Mouse (Mus musculus) intestine, postnatal 0 days (tissue): Measurements from ENCODE around the gene Serpinf1. TPM values are rescaled to one million over a fixed set of nuclear protein-coding genes. Genes with fewer than 3 reads are reported as not detected.
A peak's percentile ranks its signal among the peaks of the same experiment; 100 is the strongest.

Source experiments
- ATAC-seq: fragments of 200-750 bp; cut with Nextera tagmentation; 2 replicates; pipeline ENCODE4 v1.8.0; 2017; ENCODE audit warnings: mild to moderate bottlenecking, moderate TSS enrichment, moderate library complexity
- H3K27ac ChIP-seq: fragments of 300-500 bp; sonication (generic); 2 replicates; pipeline ENCODE4 v1.5.1; 2014; ENCODE audit warnings: mild to moderate bottlenecking, low read depth, low read length, moderate library complexity
- H3K27me3 ChIP-seq: fragments of 300-500 bp; sonication (generic); replicated peaks from 2 replicates; pipeline ENCODE4 v1.6.1; 2014; ENCODE audit warnings: low read length, mixed read lengths; ENCODE audit not compliant: control insufficient read depth, insufficient read depth
- H3K36me3 ChIP-seq: fragments of 300-500 bp; sonication (generic); 2 replicates; pipeline ENCODE4 v1.6.1; 2014; ENCODE audit warnings: mild to moderate bottlenecking, moderate library complexity; ENCODE audit not compliant: control insufficient read depth, insufficient read depth
- H3K4me1 ChIP-seq: fragments of 300-500 bp; sonication (generic); replicated peaks from 2 replicates; pipeline ENCODE4 v1.6.1; 2014; ENCODE audit warnings: antibody characterized with exemption, low read length, mixed read lengths; ENCODE audit not compliant: control insufficient read depth, insufficient read depth
- H3K4me2 ChIP-seq: fragments of 300-500 bp; sonication (generic); replicated peaks from 2 replicates; pipeline ENCODE4 v1.6.1; 2014; ENCODE audit warnings: low read depth, mild to moderate bottlenecking, moderate library complexity
- H3K4me3 ChIP-seq: fragments of 300-500 bp; sonication (generic); 2 replicates; pipeline ENCODE4 v1.5.1; 2014; ENCODE audit warnings: low read depth, low read length
- H3K9ac ChIP-seq: fragments of 300-500 bp; sonication (generic); 2 replicates; pipeline ENCODE4 v1.6.1; 2014; ENCODE audit warnings: mild to moderate bottlenecking, low read depth, low read length
- H3K9me3 ChIP-seq: fragments of 300-500 bp; sonication (generic); 2 replicates; pipeline ENCODE4 v1.6.1; 2016; ENCODE audit warnings: mixed run types; ENCODE audit not compliant: control insufficient read depth
- CTCF ChIP-seq: sonication (generic); IDR thresholded peaks from 2 replicates; pipeline ENCODE4 v1.5.1; 2016; ENCODE audit warnings: low read depth, mild to moderate bottlenecking, control low read depth, antibody characterized with exemption, moderate library complexity
- WGBS: fragments of 180-500 bp; shearing (Covaris S2); extraction: QIAGEN DNeasy Blood & Tissue Kit; methylation state at CpG from one replicate; pipeline ENCODE4 v1.1.7; 2014; 5-methylcytosine and 5-hydroxymethylcytosine counted together
- polyA plus RNA-seq: library from polyadenylated mRNA; unstranded; fragments of >200 nt; fragmentation: Nextera tagmentation; extraction: Ambion mirVana; gene quantifications from 2 replicates; pipeline ENCODE4 v1.2.1, GENCODE M21; 2015

The Serpinf1 gene
- polyA plus RNA-seq, 1 experiment from 2014 or later, result 20.7 TPM

DNA sequence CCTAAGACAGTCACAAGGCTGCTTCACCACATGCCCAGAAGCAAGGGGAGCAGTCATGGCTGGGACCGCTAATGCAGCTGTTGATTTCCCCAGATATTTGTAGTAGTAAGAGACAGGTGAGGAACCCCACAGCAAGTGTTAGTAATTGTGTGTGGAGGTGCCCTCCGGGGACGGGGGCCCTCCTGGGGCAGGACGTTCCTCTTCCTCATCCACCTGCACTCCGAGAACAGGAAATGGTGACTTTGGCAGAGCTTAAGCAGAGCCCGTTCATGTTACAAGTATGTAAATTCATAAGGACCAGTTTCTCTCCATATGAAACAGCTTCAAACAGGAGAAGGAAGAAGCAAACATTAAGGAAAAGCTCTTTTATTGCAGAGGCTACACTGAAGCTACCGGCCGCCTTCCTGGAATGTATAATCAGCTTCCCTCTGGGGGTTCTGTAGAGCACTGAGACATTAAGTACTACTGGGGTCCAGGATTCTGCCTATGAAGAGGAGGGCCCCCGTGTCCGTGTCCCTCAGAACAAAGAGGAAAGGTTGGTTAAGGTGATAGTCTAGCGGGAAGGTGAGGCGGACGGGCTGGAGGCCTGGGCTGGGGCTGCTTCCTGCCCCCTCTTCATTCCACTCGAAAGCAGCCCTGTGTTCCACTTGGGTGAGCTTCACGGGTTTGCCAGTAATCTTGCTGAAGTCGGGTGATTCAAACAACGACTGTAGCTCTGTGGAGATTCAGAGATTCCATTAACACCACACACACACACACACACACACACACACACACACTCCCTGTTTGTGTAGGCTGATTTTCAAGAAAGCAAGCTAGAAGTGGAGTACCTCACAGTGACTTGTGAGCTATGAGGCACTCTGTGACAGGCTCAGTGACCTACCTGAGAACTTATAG is 12.6 kb downstream of the Serpinf1 start:
- Histone ChIP-seq H3K9me3 (no peaks in the 10 kb centered on the region), H3K27me3 (no peaks in the 10 kb centered on the region), H3K4me2 (no peak overlapping the region), H3K36me3 (0 out of 2 replicates have a peak, but pooled peaks cover 5% of the 10 kb centered on the region), H3K4me3 (no peak overlapping the region), H3K9ac (no peak overlapping the region), H3K27ac (no peak overlapping the region), H3K4me1 (no peaks in the 10 kb centered on the region)
- no peak for ATAC-seq
- 68% methylated on average over 17 of the region's 17 CpGs for WGBS
- TF ChIP-seq CTCF, result no peak

DNA sequence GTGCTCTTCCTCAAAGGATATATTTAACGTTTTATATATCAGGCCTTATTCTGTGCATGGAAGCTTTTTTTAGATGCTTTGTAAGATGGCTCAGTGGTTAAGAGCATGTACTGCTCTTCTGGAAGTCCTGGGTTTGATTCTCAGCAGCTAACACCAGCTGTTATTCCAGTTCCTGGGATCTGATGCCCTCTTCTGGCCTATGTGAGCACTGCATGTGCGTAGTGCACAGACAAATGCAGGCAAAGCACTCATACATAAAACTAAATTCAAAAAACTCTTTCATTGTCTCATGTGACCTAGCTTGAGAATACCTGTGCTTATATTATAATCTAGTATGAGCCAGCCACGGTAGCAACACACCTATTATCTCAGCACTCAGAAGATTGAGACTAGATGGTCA is 15.6 kb downstream of the Serpinf1 start:
- H3K27me3 ChIP-seq, result no peaks in the 10 kb centered on the region
- no peak for ATAC-seq
- peak; percentile 75 for TF ChIP-seq CTCF
- no peaks in the 10 kb centered on the region for H3K9me3 ChIP-seq
- H3K4me3 ChIP-seq, result no peak overlapping the region
- H3K4me2 ChIP-seq, result no peak overlapping the region
- no peak overlapping the region for H3K27ac ChIP-seq
- 0 out of 2 replicates have a peak, but pooled peaks cover 5% of the 10 kb centered on the region for H3K36me3 ChIP-seq
- WGBS, result 51% methylated on average over 3 of the region's 3 CpGs
- H3K4me1 ChIP-seq, result 0 out of 2 replicates have a peak, but pooled peaks cover 3% of the 10 kb centered on the region
- no peak overlapping the region for H3K9ac ChIP-seq

DNA sequence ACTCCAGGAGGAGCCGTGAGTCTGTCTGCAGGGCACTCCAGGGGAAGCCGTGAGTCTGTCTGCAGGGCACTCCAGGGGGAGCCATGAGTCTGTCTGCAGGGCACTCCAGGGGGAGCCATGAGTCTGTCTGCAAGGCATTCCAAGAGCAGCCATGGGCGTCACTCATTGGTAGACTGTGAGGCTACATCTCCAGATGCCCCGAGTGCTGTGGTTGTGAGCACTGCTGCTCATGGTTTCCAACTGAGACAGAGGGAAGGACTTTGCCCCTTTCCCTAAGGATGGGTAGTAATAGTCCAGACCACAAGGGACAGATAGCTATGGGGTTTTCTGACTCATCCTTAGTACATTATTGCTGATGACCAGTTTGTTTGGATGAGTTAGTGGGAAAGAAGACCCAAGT is 16.4 kb downstream of the Serpinf1 start:
- Histone ChIP-seq H3K27me3 (no peaks in the 10 kb centered on the region), H3K36me3 (0 out of 2 replicates have a peak, but pooled peaks cover 5% of the 10 kb centered on the region), H3K27ac (no peak overlapping the region), H3K9me3 (no peaks in the 10 kb centered on the region), H3K4me1 (0 out of 2 replicates have a peak, but pooled peaks cover 3% of the 10 kb centered on the region), H3K4me3 (no peak overlapping the region), H3K9ac (no peak overlapping the region), H3K4me2 (no peak overlapping the region)
- WGBS, result 62% methylated on average over 4 of the region's 4 CpGs
- ATAC-seq, result no peak
- peak; percentile 32; the same call in 1 of the 2 replicates for TF ChIP-seq CTCF

DNA sequence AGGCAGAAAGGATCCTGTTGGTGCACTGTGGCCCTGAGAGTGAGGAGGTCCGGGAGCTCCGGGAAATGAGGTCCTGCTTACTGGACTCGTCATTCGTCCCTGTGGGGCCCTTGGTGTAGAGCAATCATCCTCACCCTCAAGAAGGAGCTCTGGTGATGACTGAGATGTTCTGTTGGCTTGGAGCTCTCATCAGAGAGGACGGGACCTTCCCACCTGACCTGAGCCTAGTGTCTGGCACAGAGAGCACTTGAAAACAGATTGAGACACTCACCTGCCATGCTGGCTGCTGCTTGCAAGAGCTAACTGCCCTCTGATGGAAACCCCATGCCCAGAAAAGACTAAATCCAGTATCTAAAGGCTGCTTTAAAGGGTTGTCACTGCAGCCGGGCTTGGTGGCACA is 17.7 kb downstream of the Serpinf1 start:
- no peaks in the 10 kb centered on the region for H3K27me3 ChIP-seq
- no peak overlapping the region for H3K4me2 ChIP-seq
- no peak overlapping the region for H3K4me3 ChIP-seq
- 0 out of 2 replicates have a peak, but pooled peaks cover 3% of the 10 kb centered on the region for H3K4me1 ChIP-seq
- H3K9ac ChIP-seq, result no peak overlapping the region
- no peak for ATAC-seq
- H3K27ac ChIP-seq, result no peak overlapping the region
- H3K9me3 ChIP-seq, result no peaks in the 10 kb centered on the region
- WGBS, result 90% methylated on average over 6 of the region's 6 CpGs
- 0 out of 2 replicates have a peak, but pooled peaks cover 5% of the 10 kb centered on the region for H3K36me3 ChIP-seq
- TF ChIP-seq CTCF, result no peak

DNA sequence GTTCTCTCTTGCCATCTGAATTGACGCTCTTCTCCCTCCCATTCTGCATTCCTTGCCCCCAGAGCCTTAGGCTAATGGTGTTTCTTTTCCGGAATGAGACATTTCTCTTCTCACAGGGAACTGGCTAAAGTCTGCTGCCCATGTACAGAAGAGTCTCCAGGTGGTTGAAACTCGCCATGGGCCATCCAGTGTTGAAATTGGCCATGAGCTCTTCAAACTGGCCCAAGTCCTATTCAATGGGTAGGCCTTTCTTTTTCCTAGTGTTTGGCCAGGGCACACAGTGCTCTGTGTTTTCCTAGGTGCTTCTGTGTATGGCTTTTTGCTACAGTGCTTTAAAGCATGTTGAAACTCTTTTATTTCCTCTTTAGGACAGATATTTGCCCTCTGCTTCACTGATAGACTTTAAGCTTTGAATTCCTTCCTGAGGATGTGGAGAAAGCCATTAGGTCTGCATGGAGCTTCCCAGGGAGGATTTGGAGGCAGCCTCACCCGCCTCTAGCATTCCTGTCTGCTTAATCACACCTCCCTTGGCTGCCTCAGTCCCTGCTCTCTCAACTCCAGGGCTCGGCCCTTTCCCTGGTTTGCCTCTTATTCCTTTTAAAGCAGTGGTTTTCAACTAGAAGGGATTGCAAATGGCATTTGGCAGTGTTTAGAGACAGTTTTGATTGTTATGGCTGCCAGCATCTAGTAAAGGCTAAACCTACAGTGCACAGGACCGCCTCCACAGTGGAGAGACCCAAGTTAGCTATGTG is 19.0 kb downstream of the Serpinf1 start:
- H3K9ac ChIP-seq, result no peak overlapping the region
- H3K27ac ChIP-seq, result peak overlapping the region; percentile 3; the same call in 1 of the 2 replicates
- 74% methylated on average over 6 of the region's 6 CpGs for WGBS
- TF ChIP-seq CTCF, result no peak
- no peak overlapping the region for H3K4me2 ChIP-seq
- no peak overlapping the region for H3K4me3 ChIP-seq
- H3K4me1 ChIP-seq, result 0 out of 2 replicates have a peak, but pooled peaks cover 3% of the 10 kb centered on the region
- H3K9me3 ChIP-seq, result no peaks in the 10 kb centered on the region
- no peaks in the 10 kb centered on the region for H3K27me3 ChIP-seq
- 0 out of 2 replicates have a peak, but pooled peaks cover 5% of the 10 kb centered on the region for H3K36me3 ChIP-seq
- no peak for ATAC-seq

DNA sequence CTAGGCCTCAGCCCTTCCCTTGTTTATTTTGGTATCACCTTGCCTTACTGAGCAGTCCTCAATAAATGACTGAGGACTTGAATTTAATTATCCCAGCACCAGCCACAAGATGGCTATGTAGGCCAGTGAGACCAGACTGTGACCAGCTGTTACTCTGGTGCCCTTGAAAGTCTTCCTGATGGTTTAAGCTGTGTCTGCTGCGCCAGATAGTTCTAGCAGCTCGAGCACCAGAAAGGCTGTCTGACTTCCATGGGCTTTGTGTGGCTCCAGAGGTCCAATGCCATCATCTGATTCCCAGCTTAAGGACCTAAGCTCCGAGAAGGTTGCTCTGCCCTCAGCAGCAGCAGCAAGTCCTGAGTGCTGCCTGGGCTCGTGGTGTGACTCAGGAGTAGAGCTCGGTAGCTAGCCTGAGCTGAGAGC is 20.2 kb downstream of the Serpinf1 start:
- peak; percentile 90 for TF ChIP-seq CTCF
- Histone ChIP-seq H3K9ac (no peak overlapping the region), H3K27ac (no peak overlapping the region), H3K36me3 (0 out of 2 replicates have a peak, but pooled peaks cover 5% of the 10 kb centered on the region), H3K27me3 (no peaks in the 10 kb centered on the region), H3K4me3 (no peak overlapping the region), H3K4me1 (0 out of 2 replicates have a peak, but pooled peaks cover 3% of the 10 kb centered on the region), H3K9me3 (no peaks in the 10 kb centered on the region), H3K4me2 (no peak overlapping the region)
- ATAC-seq, result peak; percentile 80
- WGBS, result 48% methylated on average over 5 of the region's 5 CpGs
